Mouse (Mus musculus) lung, adult 2 months (tissue): ENCODE measurements at regions not wholly inside any gene's neighbourhood (a gene's known extent, or its start where the extent isn't known, plus 50 kb on each side); places are given as distances from the start of the nearest gene placed in this dataset.

Experiments used
- CTCF ChIP-seq: fragments of 200-500 bp; IDR thresholded peaks from 2 replicates; pipeline ENCODE4 v1.5.1; 2011; ENCODE audit warnings: mild to moderate bottlenecking, low read length, control low read depth; ENCODE audit not compliant: insufficient read depth
- POLR2A ChIP-seq: fragments of 200-500 bp; IDR thresholded peaks from 2 replicates; pipeline ENCODE4 v1.6.1; 2011; ENCODE audit warnings: low read depth, mild to moderate bottlenecking, control low read depth, low read length, borderline replicate concordance; ENCODE audit errors: extremely low read depth

DNA sequence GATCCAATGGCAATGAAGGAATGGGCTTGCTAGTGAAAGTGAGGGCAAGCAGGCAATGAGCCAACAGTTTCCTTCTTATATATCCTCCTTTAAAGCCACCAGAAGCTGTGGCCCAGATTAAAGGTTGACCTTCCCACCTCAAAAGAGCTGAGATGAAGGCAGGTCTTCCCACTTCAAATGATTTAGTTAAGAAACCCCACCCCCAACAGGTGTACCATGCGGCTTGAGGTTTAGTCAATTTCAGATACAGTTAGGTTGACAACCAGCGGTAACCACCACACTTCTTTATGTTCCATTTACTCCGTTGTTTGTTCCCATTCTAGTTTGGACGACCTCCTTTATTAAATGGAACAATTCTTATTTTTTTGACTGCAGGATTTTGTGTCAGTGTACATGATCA is 317.8 kb upstream of the Ptger4 start:
- no peak for TF ChIP-seq CTCF
- TF ChIP-seq POLR2A: no peak
